Mouse (Mus musculus) megakaryocyte, embryonic 14.5 days (primary cell): ENCODE results near the gene Cdadc1. TPM values are rescaled to one million over a fixed set of nuclear protein-coding genes. Genes with fewer than 3 reads are reported as not detected.
A peak's percentile ranks its signal among the peaks of the same experiment; 100 is the strongest.

Experiments
- H3K27me3 ChIP-seq: replicated peaks from 2 replicates; pipeline ENCODE3; 2012; ENCODE audit warnings: inconsistent platforms
- H3K36me3 ChIP-seq: replicated peaks from 2 replicates; pipeline ENCODE3; 2012; ENCODE audit warnings: low read length, inconsistent platforms, mixed read lengths
- H3K4me1 ChIP-seq: 2 replicates; pipeline ENCODE4 v1.6.1; 2012; ENCODE audit warnings: inconsistent platforms
- H3K4me3 ChIP-seq: replicated peaks from 2 replicates; pipeline ENCODE3; 2012; ENCODE audit warnings: moderate library complexity, mild to moderate bottlenecking, inconsistent platforms
- H3K9me3 ChIP-seq: 2 replicates; pipeline ENCODE4 v1.6.1; 2012; ENCODE audit warnings: inconsistent platforms
- FLI1 ChIP-seq: IDR thresholded peaks from 2 replicates; pipeline ENCODE4 v1.6.1; 2012; ENCODE audit warnings: low read length, inconsistent platforms, mixed read lengths
- GATA1 ChIP-seq: IDR thresholded peaks from 3 replicates; pipeline ENCODE4 v1.6.1; 2012; ENCODE audit warnings: mixed read lengths, low read length, inconsistent platforms, borderline replicate concordance
- polyA plus RNA-seq: library from polyadenylated mRNA; stranded (reverse); fragments of >175 nt; gene quantifications from 2 replicates; pipeline ENCODE4 v1.2.3, GENCODE M21; 2012; ENCODE audit warnings: low replicate concordance; ENCODE audit not compliant: insufficient read depth

Gene Cdadc1
- 12.5 TPM in 1 of 2 replicates, not detected in the other for polyA plus RNA-seq

GRCm38 (mm10) chr14:59597398-59598259 lies at the start of gene Cdadc1:
Gene Cdadc1 (minus strand): TSS chr14:59597959.
- Histone ChIP-seq H3K36me3 (peaks cover 26% of the 10 kb centered on the region), H3K4me1 (peaks cover 18% of the 10 kb centered on the region), H3K4me3 (peak within 1 kb of the TSS; percentile 97), H3K9me3 (no peaks in the 10 kb centered on the region), H3K27me3 (no peaks in the 10 kb centered on the region)
- TF ChIP-seq GATA1 (no peak), FLI1 (peak; percentile 31; the same call in 1 of the 2 replicates)

GRCm38 (mm10) chr14:59646826-59647697 lies 49.3 kb upstream of the Cdadc1 start:
- H3K4me3 ChIP-seq: peak overlapping the region; percentile 53
- H3K36me3 ChIP-seq: no peaks in the 10 kb centered on the region
- H3K9me3 ChIP-seq: no peaks in the 10 kb centered on the region
- H3K4me1 ChIP-seq: peaks cover 38% of the 10 kb centered on the region
- H3K27me3 ChIP-seq: peaks cover 17% of the 10 kb centered on the region
- TF ChIP-seq FLI1 (no peak), GATA1 (no peak)

GRCm38 (mm10) chr14:59644896-59645295 lies 47.1 kb upstream of the Cdadc1 start:
- TF ChIP-seq FLI1: no peak
- no peak for TF ChIP-seq GATA1
- Histone ChIP-seq H3K27me3 (peaks cover 20% of the 10 kb centered on the region), H3K36me3 (no peaks in the 10 kb centered on the region), H3K4me1 (peaks cover 45% of the 10 kb centered on the region), H3K4me3 (no peak overlapping the region), H3K9me3 (no peaks in the 10 kb centered on the region)

- TF ChIP-seq FLI1: no peak
- no peak for TF ChIP-seq GATA1
- H3K27me3 ChIP-seq: peaks cover 20% of the 10 kb centered on the region
- no peak overlapping the region for H3K4me3 ChIP-seq
- H3K4me1 ChIP-seq: peaks cover 45% of the 10 kb centered on the region
- H3K9me3 ChIP-seq: no peaks in the 10 kb centered on the region
- H3K36me3 ChIP-seq: no peaks in the 10 kb centered on the region
Observed at GRCm38 (mm10) chr14:59644166-59644565, 46.4 kb upstream of the Cdadc1 start.

- H3K4me3 ChIP-seq: peak overlapping the region; percentile 76
- peaks cover 23% of the 10 kb centered on the region for H3K27me3 ChIP-seq
- no peaks in the 10 kb centered on the region for H3K9me3 ChIP-seq
- no peaks in the 10 kb centered on the region for H3K36me3 ChIP-seq
- TF ChIP-seq FLI1 (no peak), GATA1 (no peak)
- peaks cover 45% of the 10 kb centered on the region for H3K4me1 ChIP-seq
Observed at GRCm38 (mm10) chr14:59643582-59643981, 45.8 kb upstream of the Cdadc1 start.

- Histone ChIP-seq H3K27me3 (peaks cover 23% of the 10 kb centered on the region), H3K36me3 (no peaks in the 10 kb centered on the region), H3K9me3 (peaks cover 4% of the 10 kb centered on the region; the same call in 1 of the 2 replicates), H3K4me3 (no peak overlapping the region), H3K4me1 (peaks cover 41% of the 10 kb centered on the region)
- TF ChIP-seq FLI1: no peak
- TF ChIP-seq GATA1: no peak
Observed at GRCm38 (mm10) chr14:59641856-59642255, 44.1 kb upstream of the Cdadc1 start.

- H3K4me1 ChIP-seq: peaks cover 28% of the 10 kb centered on the region
- peaks cover 4% of the 10 kb centered on the region; the same call in 1 of the 2 replicates for H3K9me3 ChIP-seq
- TF ChIP-seq FLI1 (no peak), GATA1 (no peak)
Observed at GRCm38 (mm10) chr14:59638906-59639703, 41.3 kb upstream of the Cdadc1 start.

GRCm38 (mm10) chr14:59633988-59634387 lies 36.2 kb upstream of the Cdadc1 start:
- Histone ChIP-seq H3K27me3 (peaks cover 13% of the 10 kb centered on the region), H3K9me3 (peaks cover 4% of the 10 kb centered on the region; the same call in 1 of the 2 replicates), H3K4me1 (no peaks in the 10 kb centered on the region), H3K36me3 (no peaks in the 10 kb centered on the region), H3K4me3 (no peak overlapping the region)
- TF ChIP-seq FLI1: no peak
- TF ChIP-seq GATA1: no peak

More at GRCm38 (mm10) chr14:59638906-59639703, 41.3 kb upstream of the Cdadc1 start:
- no peak overlapping the region for H3K4me3 ChIP-seq
- H3K27me3 ChIP-seq: peaks cover 16% of the 10 kb centered on the region
- H3K36me3 ChIP-seq: no peaks in the 10 kb centered on the region
